In genomic region chr6:95202291-95202790, GRCm38 (mm10) we compare ENCODE assay signal across 11 mouse cellular contexts.
DNase-seq lines count a peak whose midpoint lies in the region; ATAC-seq and TF ChIP-seq lines count a peak whose summit lies in the region.
"Had no signal": no experiment of that assay in that cellular context is flagged by ENCODE, and none has a peak within 500 bp of the region (broad histone marks: within the 10 kb centered on the region; RNA-seq: fewer than 3 reads in every experiment).

No protein-coding gene starts in this region.

- H3K4me3 ChIP-seq in intestine, embryonic 15.5 days (replicated peaks), result no peak overlapping the region
- no peak overlapping the region for H3K4me3 ChIP-seq in intestine, postnatal 0 days (ENCODE audit: low read depth, low read length)
- no peak overlapping the region for H3K4me3 ChIP-seq in forebrain, embryonic 12.5 days (replicated peaks)
- H3K4me3 ChIP-seq in limb, embryonic 11.5 days (ENCODE audit: low read depth, low read length), result no peak overlapping the region
- no peak overlapping the region for H3K4me3 ChIP-seq in neural tube, embryonic 12.5 days
- H3K4me3 ChIP-seq in heart, embryonic 10.5 days, result no peak overlapping the region
- H3K4me3 ChIP-seq: heart, embryonic 12.5 days had no signal

- 29% methylated on average over 6 of the region's 6 CpGs for WGBS in intestine, embryonic 15.5 days
- 40% methylated on average over 6 of the region's 6 CpGs for WGBS in intestine, postnatal 0 days
- 10% methylated on average over 6 of the region's 6 CpGs for WGBS in forebrain, embryonic 12.5 days
- 41% methylated on average over 6 of the region's 6 CpGs for WGBS in limb, embryonic 11.5 days
- WGBS in neural tube, embryonic 12.5 days, result 11% methylated on average over 6 of the region's 6 CpGs
- 70% methylated on average over 6 of the region's 6 CpGs for WGBS in heart, embryonic 10.5 days

- no peaks in the 10 kb centered on the region for H3K4me1 ChIP-seq in intestine, embryonic 15.5 days (replicated peaks)
- H3K4me1 ChIP-seq in intestine, postnatal 0 days (replicated peaks; ENCODE audit: control insufficient read depth, insufficient read depth, low read length), result no peaks in the 10 kb centered on the region
- H3K4me1 ChIP-seq in forebrain, embryonic 12.5 days, result peaks cover 32% of the 10 kb centered on the region
- 0 out of 2 replicates have a peak, but pooled peaks cover 4% of the 10 kb centered on the region for H3K4me1 ChIP-seq in limb, embryonic 11.5 days (ENCODE audit: control insufficient read depth, insufficient read depth, low read length)
- peaks cover 10% of the 10 kb centered on the region for H3K4me1 ChIP-seq in neural tube, embryonic 12.5 days
- H3K4me1 ChIP-seq in heart, embryonic 10.5 days, result no peaks in the 10 kb centered on the region
- H3K4me1 ChIP-seq: heart, embryonic 12.5 days had no signal

- no peak overlapping the region for H3K27ac ChIP-seq in intestine, embryonic 15.5 days
- H3K27ac ChIP-seq in intestine, postnatal 0 days (ENCODE audit: low read depth, low read length), result no peak overlapping the region
- peak overlapping the region; percentile 76 for H3K27ac ChIP-seq in forebrain, embryonic 12.5 days
- H3K27ac ChIP-seq in limb, embryonic 11.5 days (replicated peaks; ENCODE audit: low read depth, low read length), result peak overlapping the region; percentile 9
- H3K27ac ChIP-seq in neural tube, embryonic 12.5 days, result peak overlapping the region; percentile 67
- H3K27ac ChIP-seq in heart, embryonic 10.5 days, result no peak overlapping the region

- H3K36me3 ChIP-seq in intestine, embryonic 15.5 days, result no peaks in the 10 kb centered on the region
- no peaks in the 10 kb centered on the region for H3K36me3 ChIP-seq in intestine, postnatal 0 days (ENCODE audit: control insufficient read depth, insufficient read depth)
- H3K36me3 ChIP-seq in forebrain, embryonic 12.5 days (replicated peaks), result no peaks in the 10 kb centered on the region
- H3K36me3 ChIP-seq in limb, embryonic 11.5 days (ENCODE audit: control insufficient read depth, insufficient read depth, low read length), result no peaks in the 10 kb centered on the region
- H3K36me3 ChIP-seq in neural tube, embryonic 12.5 days, result no peaks in the 10 kb centered on the region
- H3K36me3 ChIP-seq in heart, embryonic 10.5 days, result no peaks in the 10 kb centered on the region
- H3K36me3 ChIP-seq: heart, embryonic 12.5 days had no signal

- ATAC-seq in intestine, embryonic 15.5 days, result peak; percentile 23; the same call in 1 of the 2 replicates
- no peak for ATAC-seq in intestine, postnatal 0 days
- ATAC-seq in forebrain, embryonic 12.5 days (ENCODE audit: low FRiP score), result peak; percentile 85
- ATAC-seq in limb, embryonic 11.5 days (ENCODE audit: insufficient number of reproducible peaks, low FRiP score, low TSS enrichment, low read depth), result no peak
- ATAC-seq in neural tube, embryonic 12.5 days (ENCODE audit: low FRiP score, low read depth), result peak; percentile 85
- no peak; the same call in 1 of the 2 replicates for ATAC-seq in cerebellum, adult (ENCODE audit: insufficient number of reproducible peaks, low FRiP score, low TSS enrichment)
- ATAC-seq: Patski had no signal

- TF ChIP-seq CTCF in intestine, postnatal 0 days (IDR thresholded peaks at IDR 0.05; ENCODE audit: low read depth), result no peak

- H3K9me3 ChIP-seq in intestine, embryonic 15.5 days, result no peaks in the 10 kb centered on the region
- H3K9me3 ChIP-seq in intestine, postnatal 0 days (ENCODE audit: control insufficient read depth), result no peaks in the 10 kb centered on the region
- no peaks in the 10 kb centered on the region for H3K9me3 ChIP-seq in forebrain, embryonic 12.5 days
- no peaks in the 10 kb centered on the region for H3K9me3 ChIP-seq in limb, embryonic 11.5 days (ENCODE audit: control insufficient read depth, low read length)
- H3K9me3 ChIP-seq in neural tube, embryonic 12.5 days, result no peaks in the 10 kb centered on the region
- H3K9me3 ChIP-seq in heart, embryonic 10.5 days, result no peaks in the 10 kb centered on the region
- H3K9me3 ChIP-seq: heart, embryonic 12.5 days had no signal

- DNase-seq in limb, embryonic 11.5 days (ENCODE audit: low spot score), result no peak
- DNase-seq in heart, embryonic 10.5 days (ENCODE audit: low spot score), result no peak
- DNase-seq in heart, adult 9 months (ENCODE audit: low spot score in 2 of 2), result no peak
- DNase-seq: kidney, adult 8-10 months had no signal

- H3K9ac ChIP-seq in intestine, embryonic 15.5 days, result no peak overlapping the region
- H3K9ac ChIP-seq in intestine, postnatal 0 days (ENCODE audit: low read depth, low read length), result no peak overlapping the region
- no peak overlapping the region for H3K9ac ChIP-seq in forebrain, embryonic 12.5 days
- no peak overlapping the region for H3K9ac ChIP-seq in limb, embryonic 11.5 days (ENCODE audit: low read length)
- no peak overlapping the region for H3K9ac ChIP-seq in neural tube, embryonic 12.5 days
- H3K9ac ChIP-seq: heart, embryonic 12.5 days had no signal

- no peaks in the 10 kb centered on the region for H3K27me3 ChIP-seq in intestine, embryonic 15.5 days (replicated peaks)
- H3K27me3 ChIP-seq in intestine, postnatal 0 days (replicated peaks; ENCODE audit: control insufficient read depth, insufficient read depth, low read length), result no peaks in the 10 kb centered on the region
- peaks cover 27% of the 10 kb centered on the region for H3K27me3 ChIP-seq in forebrain, embryonic 12.5 days
- H3K27me3 ChIP-seq in limb, embryonic 11.5 days (ENCODE audit: control insufficient read depth, insufficient read depth, low read length), result no peaks in the 10 kb centered on the region
- no peaks in the 10 kb centered on the region for H3K27me3 ChIP-seq in neural tube, embryonic 12.5 days (replicated peaks)
- H3K27me3 ChIP-seq in heart, embryonic 10.5 days (ENCODE audit: insufficient read depth, poor library complexity, severe bottlenecking), result no peaks in the 10 kb centered on the region
- H3K27me3 ChIP-seq: heart, embryonic 12.5 days had no signal

- H3K4me2 ChIP-seq in intestine, embryonic 15.5 days (replicated peaks), result no peak overlapping the region
- no peak overlapping the region for H3K4me2 ChIP-seq in intestine, postnatal 0 days (replicated peaks; ENCODE audit: low read depth)
- peak overlapping the region; percentile 46 for H3K4me2 ChIP-seq in forebrain, embryonic 12.5 days
- no peak overlapping the region for H3K4me2 ChIP-seq in limb, embryonic 11.5 days (ENCODE audit: low read depth, severe bottlenecking)
- peak overlapping the region; percentile 49 for H3K4me2 ChIP-seq in neural tube, embryonic 12.5 days (replicated peaks)
- H3K4me2 ChIP-seq: heart, embryonic 12.5 days had no signal

Comparison
In these comparisons a context has a peak if more than half of its experiments do, and no peak if none do; other contexts are left out.
1. ATAC-seq: peak in intestine, embryonic 15.5 days (single experiment), forebrain, embryonic 12.5 days (single experiment) and neural tube, embryonic 12.5 days (single experiment); none in intestine, postnatal 0 days (single experiment), limb, embryonic 11.5 days (single experiment) and cerebellum, adult (single experiment).
2. H3K27ac ChIP-seq: peak in forebrain, embryonic 12.5 days (single experiment), limb, embryonic 11.5 days (single experiment) and neural tube, embryonic 12.5 days (single experiment); none in intestine, embryonic 15.5 days (single experiment), intestine, postnatal 0 days (single experiment) and heart, embryonic 10.5 days (single experiment).
3. H3K4me2 ChIP-seq: peak in forebrain, embryonic 12.5 days (single experiment) and neural tube, embryonic 12.5 days (single experiment); none in intestine, embryonic 15.5 days (single experiment), intestine, postnatal 0 days (single experiment) and limb, embryonic 11.5 days (single experiment).